Mouse (Mus musculus) liver, embryonic 14.5 days (tissue): ENCODE data around the gene Ntrk3.

ENCODE experiments used
- CTCF ChIP-seq: IDR thresholded peaks from 2 replicates; pipeline ENCODE4 v1.5.1; 2016; ENCODE audit warnings: antibody characterized with exemption, low read depth, control low read depth
- EP300 ChIP-seq: IDR thresholded peaks from 2 replicates; pipeline ENCODE4 v1.6.1; 2016; ENCODE audit warnings: antibody characterized with exemption, low read depth

DNA sequence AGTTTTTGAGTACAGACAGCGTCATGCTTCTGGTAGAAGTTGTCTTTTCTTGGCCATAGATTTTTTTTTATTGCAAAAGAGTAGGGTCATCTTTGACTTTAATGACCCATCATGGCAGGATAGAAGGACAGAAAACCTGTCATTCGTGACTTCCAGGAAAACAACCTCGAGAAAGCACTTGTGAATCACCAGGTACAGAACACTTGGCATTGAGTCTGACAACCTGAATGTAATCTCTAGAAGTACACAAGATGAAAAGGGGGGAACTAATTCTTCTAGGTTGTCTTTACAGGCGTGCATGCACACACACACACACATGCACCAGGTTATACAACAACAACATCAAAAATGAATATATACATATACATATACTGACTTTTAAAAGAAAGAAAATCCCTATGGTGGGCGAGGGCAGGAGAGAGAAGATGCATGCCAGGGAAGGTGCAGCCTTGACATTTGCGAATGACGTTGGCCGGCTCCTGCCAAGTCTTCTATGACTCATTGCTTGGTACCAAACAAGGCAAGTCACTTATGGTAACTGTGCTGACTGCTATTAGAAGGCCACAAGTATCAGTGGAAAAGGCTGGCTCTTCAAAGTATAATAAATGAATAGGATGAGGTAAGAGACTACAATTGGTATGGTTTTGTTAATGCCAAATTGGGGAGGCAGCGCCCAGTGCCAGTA lies 217.4 kb downstream of the Ntrk3 start:
- TF ChIP-seq EP300 (no peak), CTCF (no peak)
